Mouse (Mus musculus) forebrain, embryonic 11.5 days (tissue): ENCODE results near the gene H13. TPM values are rescaled to one million over a fixed set of nuclear protein-coding genes. Genes with fewer than 3 reads are reported as not detected.

ENCODE experiments used
- ATAC-seq: fragments of 200-750 bp; cut with Nextera tagmentation; replicated peaks from 2 replicates; pipeline ENCODE4 v1.8.0; 2017; ENCODE audit warnings: moderate TSS enrichment; ENCODE audit not compliant: low FRiP score
- DNase-seq: peaks from one replicate; pipeline ENCODE4 v3.0.0-alpha.2; 2017; ENCODE audit warnings: low spot score
- H3K27ac ChIP-seq: fragments of 300-500 bp; sonication (generic); 2 replicates; pipeline ENCODE4 v1.5.1; 2014; ENCODE audit warnings: low read depth, low read length
- H3K27me3 ChIP-seq: fragments of 300-500 bp; sonication (generic); 2 replicates; pipeline ENCODE4 v1.6.1; 2014; ENCODE audit warnings: mild to moderate bottlenecking, low read length, mixed read lengths; ENCODE audit not compliant: control insufficient read depth, insufficient read depth
- H3K36me3 ChIP-seq: fragments of 300-500 bp; sonication (generic); 2 replicates; pipeline ENCODE4 v1.6.1; 2014; ENCODE audit warnings: mild to moderate bottlenecking, low read length, moderate library complexity, mixed read lengths; ENCODE audit not compliant: control insufficient read depth, insufficient read depth
- H3K4me1 ChIP-seq: fragments of 300-500 bp; sonication (generic); replicated peaks from 2 replicates; pipeline ENCODE4 v1.6.1; 2014; ENCODE audit warnings: low read length, mixed read lengths; ENCODE audit not compliant: control insufficient read depth, insufficient read depth
- H3K4me2 ChIP-seq: fragments of 300-500 bp; sonication (generic); 2 replicates; pipeline ENCODE4 v1.6.1; 2014; ENCODE audit warnings: low read depth, mild to moderate bottlenecking, low read length, moderate library complexity, mixed read lengths; ENCODE audit not compliant: severe bottlenecking
- H3K4me3 ChIP-seq: fragments of 300-500 bp; sonication (generic); 2 replicates; pipeline ENCODE4 v1.5.1; 2014; ENCODE audit warnings: low read depth, low read length
- H3K9ac ChIP-seq: fragments of 300-500 bp; sonication (generic); 2 replicates; pipeline ENCODE4 v1.6.1; 2014; ENCODE audit warnings: low read length
- H3K9me3 ChIP-seq: fragments of 300-500 bp; sonication (generic); 2 replicates; pipeline ENCODE4 v1.6.1; 2016; ENCODE audit warnings: low read length, mixed read lengths; ENCODE audit not compliant: control insufficient read depth
- WGBS: fragments of 180-500 bp; shearing (Covaris S2); extraction: QIAGEN DNeasy Blood & Tissue Kit; methylation state at CpG from one replicate; pipeline ENCODE4 v1.1.7; 2014; 5-methylcytosine and 5-hydroxymethylcytosine counted together
- polyA plus RNA-seq: library from polyadenylated mRNA; unstranded; fragments of >200 nt; fragmentation: Nextera tagmentation; extraction: Ambion mirVana; gene quantifications from 2 replicates; pipeline ENCODE4 v1.2.1, GENCODE M21; 2014

Gene H13
- polyA plus RNA-seq, 1 experiment from 2014 or later: 110 TPM

- no peaks in the 10 kb centered on the region for H3K36me3 ChIP-seq
- peak overlapping the region; percentile 81; the same call in 1 of the 2 replicates for H3K27ac ChIP-seq
- H3K9ac ChIP-seq: peak overlapping the region; percentile 50; the same call in 1 of the 2 replicates
- H3K4me1 ChIP-seq: peaks cover 26% of the 10 kb centered on the region
- WGBS: under 1% methylated on average over 27 of the region's 28 CpGs
- DNase-seq (peak; percentile 98), ATAC-seq (peak; percentile 89)
- H3K27me3 ChIP-seq: peaks cover 5% of the 10 kb centered on the region
- peak overlapping the region; percentile 94 for H3K4me2 ChIP-seq
- peak overlapping the region; percentile 58 for H3K4me3 ChIP-seq
- H3K9me3 ChIP-seq: no peaks in the 10 kb centered on the region
Measured at GRCm38 (mm10) chr2:152734984-152735383, 65.7 kb downstream of the H13 start.

DNA sequence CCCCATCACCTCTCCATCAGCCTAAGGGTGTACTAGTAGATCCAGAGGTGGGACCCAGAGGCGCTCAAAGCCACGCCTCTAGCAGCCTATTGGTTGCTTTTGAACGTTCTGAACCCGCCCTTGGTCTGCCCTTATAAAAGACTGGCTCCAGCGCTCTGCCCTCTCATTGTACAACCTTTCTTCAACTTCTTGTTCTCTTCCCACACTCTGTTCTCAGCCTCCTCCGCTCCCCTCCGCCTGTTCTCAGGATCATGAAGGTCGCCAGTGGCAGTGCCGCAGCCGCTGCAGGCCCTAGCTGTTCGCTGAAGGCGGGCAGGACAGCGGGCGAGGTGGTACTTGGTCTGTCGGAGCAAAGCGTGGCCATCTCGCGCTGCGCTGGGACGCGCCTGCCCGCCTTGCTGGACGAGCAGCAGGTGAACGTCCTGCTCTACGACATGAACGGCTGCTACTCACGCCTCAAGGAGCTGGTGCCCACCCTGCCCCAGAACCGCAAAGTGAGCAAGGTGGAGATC lies 66.9 kb downstream of the H13 start, which contains the start of gene Id1:
Id1 (plus strand) TSS at position 162 of the 512 bp plus-strand sequence.
- peak within 1 kb of the TSS; percentile 94 for H3K4me2 ChIP-seq
- H3K9ac ChIP-seq: peak within 1 kb of the TSS; percentile 80
- peaks cover 28% of the 10 kb centered on the region for H3K4me1 ChIP-seq
- peak within 1 kb of the TSS; percentile 81 for H3K27ac ChIP-seq
- H3K4me3 ChIP-seq: peak within 1 kb of the TSS; percentile 58
- WGBS: under 1% methylated on average over 28 of the region's 28 CpGs
- no peaks in the 10 kb centered on the region for H3K9me3 ChIP-seq
- DNase-seq (peak; percentile 90), ATAC-seq (peak; percentile 76)
- peaks cover 5% of the 10 kb centered on the region for H3K27me3 ChIP-seq
- no peaks in the 10 kb centered on the region for H3K36me3 ChIP-seq

DNA sequence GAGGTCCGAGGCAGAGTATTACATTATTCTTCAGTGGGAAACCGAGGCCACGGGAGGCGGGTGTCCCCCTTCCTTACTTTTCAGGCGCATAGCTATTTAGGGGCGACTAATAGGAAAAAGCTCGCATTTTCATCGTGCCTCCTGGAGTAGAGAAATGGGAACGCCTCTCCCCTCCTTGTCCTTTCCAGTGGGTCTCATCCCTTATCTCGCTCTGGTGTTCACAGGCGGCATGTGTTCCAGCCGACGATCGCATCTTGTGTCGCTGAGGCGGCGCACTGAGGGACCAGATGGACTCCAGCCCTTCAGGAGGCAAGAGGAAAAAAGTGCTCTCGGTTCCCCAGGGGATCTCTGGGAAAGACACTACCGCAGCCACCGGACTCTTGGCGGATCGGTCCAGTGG lies 67.5 kb downstream of the H13 start:
- WGBS: under 1% methylated on average over 22 of the region's 22 CpGs
- Histone ChIP-seq H3K9ac (peak overlapping the region; percentile 80), H3K36me3 (no peaks in the 10 kb centered on the region), H3K4me2 (peak overlapping the region; percentile 94), H3K27ac (peak overlapping the region; percentile 67), H3K9me3 (no peaks in the 10 kb centered on the region), H3K4me3 (peak overlapping the region; percentile 58), H3K27me3 (peaks cover 5% of the 10 kb centered on the region), H3K4me1 (peaks cover 28% of the 10 kb centered on the region)
- DNase-seq (peak; percentile 73), ATAC-seq (no peak)

- DNase-seq (peak; percentile 59), ATAC-seq (no peak)
- peaks cover 5% of the 10 kb centered on the region for H3K27me3 ChIP-seq
- peak overlapping the region; percentile 80 for H3K9ac ChIP-seq
- peak overlapping the region; percentile 58 for H3K4me3 ChIP-seq
- no peaks in the 10 kb centered on the region for H3K36me3 ChIP-seq
- H3K4me1 ChIP-seq: peaks cover 28% of the 10 kb centered on the region
- no peaks in the 10 kb centered on the region for H3K9me3 ChIP-seq
- peak overlapping the region; percentile 41; the same call in 1 of the 2 replicates for H3K27ac ChIP-seq
- peak overlapping the region; percentile 94 for H3K4me2 ChIP-seq
- 19% methylated on average over 10 of the region's 10 CpGs for WGBS
Measured at GRCm38 (mm10) chr2:152737306-152738221, 68.3 kb downstream of the H13 start.

- 67% methylated on average over 2 of the region's 2 CpGs for WGBS
Measured at GRCm38 (mm10) chr2:152738341-152738740, 69.1 kb downstream of the H13 start.

GRCm38 (mm10) chr2:152739031-152739841 lies 70.0 kb downstream of the H13 start:
- peaks cover 28% of the 10 kb centered on the region for H3K4me1 ChIP-seq
- H3K36me3 ChIP-seq: no peaks in the 10 kb centered on the region
- H3K9ac ChIP-seq: peak overlapping the region; percentile 57
- H3K27me3 ChIP-seq: peaks cover 5% of the 10 kb centered on the region
- peak overlapping the region; percentile 32 for H3K4me3 ChIP-seq
- WGBS: 1% methylated on average over 34 of the region's 36 CpGs
- H3K4me2 ChIP-seq: peak overlapping the region; percentile 80
- no peaks in the 10 kb centered on the region for H3K9me3 ChIP-seq
- H3K27ac ChIP-seq: peak overlapping the region; percentile 46; the same call in 1 of the 2 replicates
- no peak; the same call in 1 of the 2 replicates for ATAC-seq
- peak; percentile 82 for DNase-seq

More at GRCm38 (mm10) chr2:152738341-152738740, 69.1 kb downstream of the H13 start:
- Histone ChIP-seq H3K4me3 (peak overlapping the region; percentile 58), H3K27ac (no peak overlapping the region), H3K4me1 (peaks cover 28% of the 10 kb centered on the region), H3K9me3 (no peaks in the 10 kb centered on the region), H3K4me2 (peak overlapping the region; percentile 94), H3K9ac (no peak overlapping the region; the same call in 1 of the 2 replicates), H3K36me3 (no peaks in the 10 kb centered on the region), H3K27me3 (peaks cover 5% of the 10 kb centered on the region)
- DNase-seq: no peak
- ATAC-seq: no peak

GRCm38 (mm10) chr2:152739842-152740260 lies 70.6 kb downstream of the H13 start:
- Histone ChIP-seq H3K4me3 (no peak overlapping the region), H3K4me1 (peaks cover 25% of the 10 kb centered on the region)
- WGBS: 38% methylated on average over 3 of the region's 3 CpGs

DNA sequence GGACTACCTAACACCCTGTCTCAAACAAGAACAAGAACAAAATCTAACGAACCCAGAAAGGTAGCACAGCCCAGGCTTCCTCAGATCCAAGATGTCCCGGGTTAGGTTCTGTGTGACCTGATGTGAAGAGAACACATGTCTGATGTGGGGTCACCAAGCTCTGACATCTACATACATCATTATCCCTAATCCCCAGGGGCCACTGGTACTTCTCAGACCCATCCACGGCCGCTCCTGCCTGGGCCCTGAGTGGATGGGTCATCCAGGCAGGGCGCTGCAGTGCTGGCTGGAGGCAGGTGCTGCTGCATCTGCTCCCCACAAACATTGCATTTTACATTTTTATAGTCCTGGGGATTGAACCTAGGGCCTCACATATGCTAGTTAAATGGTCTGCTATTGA lies 71.2 kb downstream of the H13 start:
- 71% methylated on average over 5 of the region's 5 CpGs for WGBS
- DNase-seq: no peak
- Histone ChIP-seq H3K4me2 (no peak overlapping the region), H3K27me3 (peaks cover 5% of the 10 kb centered on the region), H3K27ac (no peak overlapping the region), H3K9ac (no peak overlapping the region), H3K4me3 (no peak overlapping the region), H3K9me3 (no peaks in the 10 kb centered on the region), H3K36me3 (no peaks in the 10 kb centered on the region), H3K4me1 (peaks cover 24% of the 10 kb centered on the region)
- no peak for ATAC-seq

More at GRCm38 (mm10) chr2:152739842-152740260, 70.6 kb downstream of the H13 start:
- no peak for ATAC-seq
- no peak for DNase-seq
- no peak overlapping the region for H3K9ac ChIP-seq
- no peaks in the 10 kb centered on the region for H3K9me3 ChIP-seq
- H3K27ac ChIP-seq: 0 out of 2 replicates have a peak overlapping the region, but pooled peaks have one; percentile 46
- H3K4me2 ChIP-seq: peak overlapping the region; percentile 5; the same call in 1 of the 2 replicates
- H3K36me3 ChIP-seq: no peaks in the 10 kb centered on the region
- peaks cover 5% of the 10 kb centered on the region for H3K27me3 ChIP-seq
